Mouse (Mus musculus) skeletal muscle tissue, adult 2 months (tissue): ENCODE measurements at regions not wholly inside any gene's neighbourhood (a gene's known extent, or its start where the extent isn't known, plus 50 kb on each side); places are given as distances from the start of the nearest gene placed in this dataset.
"Not testable (repeated sequence)": the region's sequence is repeated elsewhere in the genome, so short reads cannot be mapped to it uniquely, and the experiment has no call there.

Experiments
- DNase-seq: peaks from one replicate; pipeline ENCODE4 v3.0.0-alpha.2; 2012; ENCODE audit warnings: low read depth, low spot score

- peak; percentile 17 for DNase-seq
Measured at GRCm38 (mm10) chr15:75326586-75326985, 58.4 kb downstream of the Ly6f start.

DNA sequence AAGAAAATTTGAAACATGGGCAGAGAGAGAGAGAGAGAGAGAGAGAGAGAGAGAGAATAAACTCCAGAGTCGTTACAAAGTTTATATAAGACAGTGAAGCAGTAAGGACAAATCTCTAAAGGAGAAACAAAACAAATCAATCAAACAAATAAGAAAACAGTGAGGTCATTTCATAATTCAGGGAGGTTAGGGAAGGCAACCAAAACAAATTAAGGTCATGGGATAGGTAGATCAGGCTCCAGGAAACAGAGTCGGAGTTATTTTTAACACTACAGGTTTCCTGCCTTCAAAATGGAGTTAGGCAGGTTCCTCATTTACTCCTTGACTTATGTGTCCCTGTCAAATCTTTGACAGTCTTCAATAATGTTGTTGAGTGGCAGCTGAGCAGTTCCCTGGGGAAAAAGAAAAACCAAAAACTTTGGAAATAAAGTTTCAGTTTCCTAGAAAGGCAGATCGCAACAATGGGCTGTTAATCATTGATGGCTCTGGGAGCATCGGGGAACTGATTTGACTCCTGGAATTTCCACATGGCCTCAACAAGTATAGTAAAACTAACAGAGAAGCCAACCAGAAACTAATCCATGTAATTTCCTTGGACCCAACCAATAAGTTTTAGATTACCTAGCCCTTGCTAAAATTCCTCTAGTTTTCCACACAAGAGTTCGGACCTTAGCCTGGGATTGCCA lies 88.0 kb downstream of the Ly6f start:
- no peak for DNase-seq

DNA sequence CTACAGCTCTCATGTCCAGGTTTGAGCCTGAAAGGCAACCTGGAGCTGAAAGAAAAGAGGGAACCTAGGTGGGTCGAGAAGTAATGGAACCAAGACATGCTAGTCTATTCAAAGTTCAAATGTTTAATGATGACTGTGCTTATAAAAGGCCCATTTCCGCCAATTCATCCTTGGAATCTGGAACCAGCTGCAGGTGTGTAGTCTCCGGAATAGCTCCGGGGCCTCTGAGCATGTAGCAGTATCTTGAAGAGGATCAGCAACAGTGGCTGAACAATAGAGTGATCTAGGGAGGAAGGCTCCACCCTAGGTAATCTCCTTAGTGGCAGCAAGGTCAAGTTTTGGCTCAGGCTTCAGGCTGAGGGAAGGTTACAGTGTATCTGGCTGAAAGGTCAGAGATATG lies 103.4 kb downstream of the Ly6f start:
- DNase-seq = no peak

DNA sequence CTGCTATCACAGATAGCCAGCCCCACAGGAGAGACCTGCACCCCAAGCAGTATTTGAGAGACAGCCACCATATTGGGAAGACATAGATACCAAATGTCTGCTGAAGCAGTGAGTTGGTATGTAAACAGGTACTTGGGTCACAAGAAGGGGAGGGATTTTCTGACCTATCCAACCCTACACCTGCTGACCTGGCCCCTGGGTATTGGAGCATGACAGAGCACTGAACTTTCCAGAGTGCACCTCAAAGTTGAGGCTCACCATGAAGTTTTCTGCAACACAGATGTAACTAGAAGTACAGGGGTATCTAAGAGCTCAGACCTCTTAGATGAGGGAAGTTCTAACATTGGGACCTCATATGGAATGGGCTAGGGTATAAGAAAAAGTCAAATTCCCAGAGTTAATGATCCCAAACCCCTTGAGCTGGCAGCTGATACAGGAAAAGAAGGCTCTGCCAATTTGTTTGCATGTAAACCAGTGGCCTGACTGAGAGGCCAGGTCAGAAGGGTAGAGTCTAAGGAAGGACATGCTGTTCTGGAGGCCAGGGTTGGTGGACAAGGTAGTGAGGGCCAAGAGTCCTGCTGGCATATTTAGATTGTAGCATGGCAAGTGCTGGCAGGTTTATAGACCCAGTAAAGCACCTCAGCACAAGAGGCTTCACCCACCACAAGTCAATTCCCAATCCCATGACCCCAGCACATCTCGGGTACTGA lies 108.3 kb downstream of the Ly6f start:
- DNase-seq = no peak

- no peak for DNase-seq
Measured at GRCm38 (mm10) chr15:75378136-75378535, 109.9 kb downstream of the Ly6f start.

DNA sequence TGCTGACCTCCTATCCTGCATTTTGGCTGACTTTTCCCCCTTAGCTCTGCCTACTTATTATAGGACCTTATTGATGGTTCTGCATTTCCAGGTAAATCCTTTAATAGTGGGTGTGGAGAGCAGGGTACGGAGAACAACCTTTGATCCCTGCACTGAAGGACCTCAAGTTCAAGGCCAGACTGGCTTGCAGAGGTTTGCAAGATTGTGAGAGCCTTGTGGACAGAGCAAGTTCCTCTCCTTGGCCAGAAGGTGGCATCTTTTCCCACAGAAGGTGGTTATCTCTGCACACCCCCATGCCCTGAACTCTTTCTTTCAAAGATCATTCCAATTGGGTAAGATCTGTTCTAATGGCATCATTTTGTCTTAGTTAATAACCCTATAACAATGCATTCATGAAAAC lies 111.6 kb downstream of the Ly6f start:
- DNase-seq = no peak

- no peak for DNase-seq
Measured at GRCm38 (mm10) chr15:75382191-75382950, 114.2 kb downstream of the Ly6f start.

DNA sequence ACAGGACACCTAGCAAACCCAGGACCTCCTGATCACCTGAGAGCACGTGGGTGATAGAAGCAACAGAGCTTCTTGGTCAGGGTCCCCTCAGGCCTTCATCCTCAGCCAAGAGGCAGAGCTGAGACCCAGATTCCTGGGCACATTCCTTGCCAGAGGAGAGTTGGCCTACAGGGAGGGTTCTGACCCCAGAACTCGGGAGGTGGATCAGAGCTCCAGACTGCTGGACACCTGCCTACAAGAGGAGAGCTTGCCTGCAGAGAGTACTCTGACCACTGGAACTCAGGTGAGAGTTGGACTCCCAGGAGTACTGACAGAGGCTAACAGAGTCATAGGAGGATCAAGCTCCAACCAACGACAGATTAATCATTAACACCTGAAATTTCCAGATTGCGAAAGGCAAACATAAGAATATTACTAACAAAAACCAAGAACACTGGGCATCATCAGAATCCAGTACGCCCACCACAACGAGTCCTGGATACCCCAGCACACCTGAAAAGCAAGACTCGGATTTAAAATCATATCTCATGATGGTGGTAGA lies 124.8 kb downstream of the Ly6f start:
- DNase-seq = not testable (repeated sequence)

DNA sequence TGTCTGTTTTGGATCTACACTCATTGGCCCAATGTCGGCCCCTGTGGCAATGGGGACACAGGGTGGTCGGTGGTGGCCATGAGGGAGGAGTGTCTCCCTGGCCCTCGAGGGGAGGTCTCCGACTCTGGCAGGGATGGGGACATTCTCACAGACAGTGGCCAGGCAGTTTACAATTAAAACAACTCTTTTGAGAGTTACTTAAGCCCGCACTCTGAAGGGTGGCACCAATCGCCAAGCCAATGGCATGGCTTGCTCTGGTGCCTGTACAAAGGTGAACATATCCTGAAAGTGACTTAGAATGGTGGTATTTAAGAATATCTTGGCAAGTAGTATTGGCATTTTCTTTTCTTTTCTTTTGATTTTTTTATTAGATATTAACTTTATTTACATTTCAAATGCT lies 129.1 kb downstream of the Ly6f start:
- DNase-seq = no peak
